Mouse (Mus musculus) spleen, adult 12 weeks (tissue): ENCODE results near the gene Tmem79.
A peak's percentile ranks its signal among the peaks of the same experiment; 100 is the strongest.
"Not testable (repeated sequence)": the region's sequence is repeated elsewhere in the genome, so short reads cannot be mapped to it uniquely, and the experiment has no call there.

Experiments
- DNase-seq: peaks from one replicate; pipeline ENCODE4 v3.0.0; 2022; ENCODE audit warnings: low spot score

Tmem79 gene

DNA sequence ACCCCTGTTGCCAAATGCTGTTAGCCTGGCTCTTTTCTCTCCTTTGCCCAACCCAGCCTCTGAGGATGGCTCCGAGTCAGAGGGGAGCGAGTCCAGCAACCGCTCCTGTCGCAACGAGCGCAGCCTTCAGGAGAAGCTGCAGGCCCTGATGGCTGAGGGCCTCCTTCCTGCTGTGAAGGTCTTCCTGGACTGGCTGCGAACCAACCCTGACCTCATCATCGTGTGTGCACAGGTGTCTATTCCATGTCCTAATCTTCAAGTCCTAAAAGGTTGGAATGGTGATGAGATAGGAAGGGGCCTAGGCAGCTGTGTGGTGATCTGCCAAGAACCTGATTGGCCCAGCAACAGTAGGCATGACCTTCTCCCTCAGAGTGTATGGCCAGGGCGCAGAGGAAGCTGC lies 17.0 kb upstream of the Tmem79 start:
- no peak for DNase-seq

DNA sequence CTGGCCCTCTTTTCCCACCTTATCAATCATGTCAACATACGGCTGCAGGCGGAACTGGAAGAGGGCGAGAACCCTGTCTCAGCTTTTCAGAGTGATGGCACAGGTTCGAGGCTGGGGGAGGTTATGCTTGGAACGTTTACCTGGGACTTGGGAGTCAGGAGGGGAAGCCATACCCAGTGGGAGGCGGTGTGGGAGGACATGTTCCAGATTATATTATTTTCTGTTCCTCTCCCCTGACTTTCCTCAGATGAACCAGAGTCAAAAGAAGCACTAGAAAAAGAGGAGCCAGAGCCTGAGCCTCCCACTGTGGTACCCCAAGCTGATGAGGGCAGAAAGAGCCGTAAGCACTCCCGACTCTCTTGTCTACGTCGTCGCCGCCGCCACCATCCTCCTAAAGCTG lies 14.8 kb upstream of the Tmem79 start:
- no peak for DNase-seq

DNA sequence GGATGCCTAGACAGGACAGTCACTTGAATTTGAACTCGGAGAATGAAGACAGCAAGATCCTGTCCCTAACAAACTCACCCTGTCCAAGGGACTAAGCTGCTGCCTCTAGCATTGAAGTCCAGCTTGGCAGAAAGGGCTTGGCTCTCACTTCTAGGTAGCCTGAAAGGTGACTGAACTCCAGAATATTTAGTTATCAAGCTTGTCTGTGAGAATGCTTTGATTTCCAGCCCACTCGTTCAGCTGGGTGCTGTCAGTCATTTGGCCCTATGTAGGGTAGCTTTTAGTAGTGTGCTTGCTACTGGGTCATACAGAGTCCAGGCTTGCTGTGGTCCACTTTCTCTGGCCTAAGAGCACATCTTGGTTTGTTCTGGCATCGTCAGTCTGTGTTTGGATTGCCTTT lies 3.1 kb upstream of the Tmem79 start:
- no peak for DNase-seq

DNA sequence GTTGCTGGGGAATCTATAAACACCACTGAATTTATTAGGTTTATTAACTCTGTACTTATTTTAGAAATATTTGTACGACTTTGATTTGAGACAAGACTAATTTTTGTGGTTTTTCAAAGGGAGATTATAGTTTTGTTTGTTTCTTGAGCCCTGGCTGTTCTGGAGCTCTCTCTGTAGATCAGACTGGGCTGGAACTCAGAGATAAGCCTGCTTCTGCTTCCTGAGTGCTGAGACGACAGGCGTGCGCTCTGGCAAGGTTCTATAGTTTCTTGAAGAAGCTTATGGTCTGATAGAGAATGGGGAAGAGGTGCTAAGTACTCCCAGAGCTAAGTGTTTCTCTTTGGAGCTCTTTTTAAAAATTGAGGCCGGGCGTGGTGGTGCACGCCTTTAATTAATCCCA lies 2.4 kb upstream of the Tmem79 start:
- DNase-seq = no peak

DNA sequence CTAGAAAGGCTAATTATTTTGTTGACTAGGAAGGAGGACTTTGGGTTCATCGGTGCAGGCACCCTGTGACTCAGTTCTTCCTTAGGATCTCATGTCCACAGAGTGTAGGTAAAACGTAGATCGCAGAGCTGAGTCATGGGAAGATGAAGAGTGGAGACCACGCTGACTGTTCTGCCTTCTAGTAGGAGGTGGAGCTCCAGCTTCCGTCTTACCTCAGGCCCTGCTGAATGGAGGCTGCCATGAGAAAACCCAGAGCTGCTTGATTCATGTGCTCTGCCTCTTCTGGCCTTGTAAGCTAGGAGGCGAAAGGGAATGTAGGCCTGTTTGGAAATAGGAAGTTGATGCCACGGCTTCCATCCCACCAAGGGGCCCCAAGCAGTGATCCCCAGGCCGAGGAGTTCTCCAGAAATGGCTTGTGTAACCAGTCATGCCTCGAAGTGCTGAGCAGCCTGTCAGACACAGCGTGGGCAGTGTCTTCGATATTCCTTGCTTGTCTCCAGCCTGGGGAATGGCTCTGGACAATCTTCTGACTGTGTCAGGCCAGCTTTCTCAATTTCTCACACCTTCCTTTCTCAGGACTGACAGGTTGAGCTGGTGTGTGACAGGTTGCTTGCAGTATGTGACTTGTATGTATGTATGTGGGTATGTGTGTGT lies 1.5 kb upstream of the Tmem79 start:
- DNase-seq = no peak

DNA sequence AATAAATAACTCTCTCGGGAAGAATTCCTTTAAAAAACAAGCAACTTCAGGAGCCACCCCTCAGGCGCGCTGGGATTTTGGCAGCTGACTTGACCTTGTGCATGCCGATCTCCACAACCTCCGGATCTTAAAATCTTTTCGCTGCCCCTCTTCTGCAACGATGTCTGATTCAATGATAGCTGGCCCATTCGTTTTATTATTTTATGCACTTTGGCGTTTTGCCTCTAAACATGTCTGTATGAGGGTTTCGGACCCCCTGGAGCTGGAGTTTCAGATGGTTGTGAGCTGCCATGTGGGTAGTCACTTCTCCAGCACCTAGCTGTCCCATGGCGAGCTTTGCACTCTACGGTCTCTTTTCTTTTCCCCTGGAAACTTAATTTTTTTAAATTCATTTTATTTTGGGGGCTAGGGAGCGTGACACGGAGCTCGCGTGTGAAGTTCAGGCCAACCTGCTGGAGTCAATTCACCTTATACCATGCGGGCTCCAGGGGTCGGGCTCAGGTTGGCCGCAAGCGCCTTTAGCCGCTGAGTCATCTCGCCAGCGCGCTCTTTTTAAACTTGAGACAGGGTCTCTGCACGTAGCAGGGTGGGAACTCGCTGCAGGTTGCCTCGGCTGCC lies 403 bp downstream of the Tmem79 start:
- no peak for DNase-seq

DNA sequence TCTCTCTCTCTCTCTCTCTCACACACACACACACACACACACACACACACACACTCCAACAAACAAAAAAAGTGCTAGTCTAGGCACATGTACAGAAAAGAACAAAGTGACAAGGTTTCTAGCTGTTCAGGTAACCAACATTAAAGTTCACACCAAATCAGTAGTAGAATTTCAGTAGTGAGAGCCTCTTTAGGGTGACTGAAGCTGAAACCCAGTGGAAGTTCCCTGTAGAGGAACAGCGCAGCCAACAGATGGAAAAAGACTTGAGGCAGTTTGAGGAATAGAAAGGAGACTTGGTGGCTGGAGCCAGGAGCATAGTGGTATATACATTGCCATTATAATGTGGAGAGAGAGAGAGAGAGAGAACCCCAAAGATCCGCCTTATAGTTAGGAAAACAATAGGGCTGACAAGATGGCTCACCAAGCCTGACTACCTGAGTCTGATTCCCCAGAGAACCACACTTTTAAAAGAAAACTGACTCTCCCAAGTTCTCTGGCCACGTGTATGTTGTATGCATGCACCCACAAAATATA lies 979 bp downstream of the Tmem79 start:
- no peak for DNase-seq

DNA sequence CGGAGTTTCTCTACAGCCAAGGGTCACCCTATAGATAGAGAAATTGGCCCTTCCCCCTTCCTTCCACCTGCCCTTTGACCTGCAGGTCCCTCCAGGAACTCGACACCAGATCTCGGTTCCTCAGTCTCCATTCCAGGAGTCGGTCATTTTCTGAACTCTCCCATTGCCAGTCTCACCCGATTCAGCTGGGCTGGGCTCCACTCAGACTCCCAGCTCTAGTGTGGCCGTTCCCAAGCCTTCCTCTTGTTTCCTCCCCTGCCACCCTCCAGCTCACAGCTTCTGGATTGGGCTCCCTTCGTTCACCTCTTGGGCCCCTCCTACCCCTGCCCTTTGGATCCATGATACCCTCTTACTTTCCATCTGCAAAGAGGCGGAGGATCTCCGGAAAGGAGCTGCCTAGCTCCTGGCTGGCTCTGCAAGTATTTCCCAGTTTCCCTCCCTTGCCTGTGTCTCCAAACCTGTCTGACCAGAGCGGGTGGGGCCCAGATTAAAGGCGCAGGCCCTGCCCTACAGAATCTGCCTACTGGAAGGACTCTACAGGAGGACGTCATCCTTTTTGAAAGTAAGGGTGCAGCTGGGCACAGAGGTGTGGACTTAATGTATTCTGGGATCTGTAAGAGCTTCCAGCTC lies 1.8 kb downstream of the Tmem79 start:
- DNase-seq = no peak

DNA sequence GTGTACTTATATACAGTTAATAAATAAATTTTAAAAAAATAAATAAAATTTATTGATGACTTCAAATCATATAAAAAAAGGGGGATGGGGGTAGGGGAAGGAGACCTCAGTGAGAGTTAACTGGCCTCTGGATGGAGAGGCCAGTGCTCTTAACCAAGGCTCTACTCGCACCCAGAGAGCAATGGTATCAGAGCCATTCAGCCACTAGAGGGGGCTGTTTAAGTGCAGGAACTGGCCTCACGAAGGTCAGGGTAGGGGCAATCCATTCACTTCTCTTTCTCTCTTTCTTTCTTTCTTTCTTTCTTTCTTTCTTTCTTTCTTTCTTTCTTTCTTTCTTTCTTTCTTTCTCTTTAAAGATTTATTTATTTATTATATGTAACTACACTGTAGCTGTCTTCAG lies 4.7 kb downstream of the Tmem79 start:
- peak; percentile 43 for DNase-seq

DNA sequence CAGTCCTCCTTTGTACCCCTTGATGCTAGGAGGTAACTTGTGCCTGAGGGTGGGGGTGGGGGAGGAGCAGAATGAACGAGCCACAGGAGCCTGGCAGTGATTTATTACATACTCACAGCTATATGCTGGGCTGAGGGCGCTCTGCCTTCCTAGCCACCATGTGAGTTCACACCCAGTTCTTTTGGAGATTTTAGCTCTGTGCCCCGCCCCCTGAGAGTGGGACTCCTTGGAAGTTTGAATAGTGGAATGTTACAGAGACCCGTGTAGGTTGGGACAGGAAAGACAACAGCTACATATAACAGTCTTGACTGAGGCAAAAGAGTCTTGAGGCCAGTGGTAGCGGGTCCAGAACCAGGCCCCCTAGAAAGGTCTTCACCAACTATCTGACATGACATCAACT lies 7.0 kb downstream of the Tmem79 start:
- no peak for DNase-seq

DNA sequence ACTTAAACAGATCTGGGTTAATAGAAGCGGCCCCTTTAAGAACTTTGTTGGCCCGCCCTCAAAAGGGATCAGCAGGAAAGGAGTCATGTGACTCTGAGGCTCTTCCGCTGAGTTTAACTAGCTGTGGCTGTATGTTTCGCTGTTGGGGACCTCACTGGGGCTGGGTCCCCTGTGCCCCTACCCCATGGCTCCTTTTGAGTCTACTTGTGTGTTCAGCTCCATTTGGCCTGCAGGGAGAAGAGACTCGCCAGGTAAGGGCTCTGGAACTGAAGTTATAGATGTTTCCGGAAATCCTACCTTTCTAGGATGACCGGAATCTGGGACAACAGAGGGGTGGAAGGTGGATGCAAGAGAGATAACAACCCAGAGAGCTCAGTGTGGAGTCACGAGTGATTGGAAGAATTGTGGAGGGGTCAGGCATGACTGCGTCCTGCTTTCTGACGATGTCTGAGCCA lies 11.0 kb downstream of the Tmem79 start, which contains the start of gene Glmp:
Gene Glmp (plus strand): TSS at position 73 of the 455 bp plus-strand sequence.
- DNase-seq = peak; percentile 25

DNA sequence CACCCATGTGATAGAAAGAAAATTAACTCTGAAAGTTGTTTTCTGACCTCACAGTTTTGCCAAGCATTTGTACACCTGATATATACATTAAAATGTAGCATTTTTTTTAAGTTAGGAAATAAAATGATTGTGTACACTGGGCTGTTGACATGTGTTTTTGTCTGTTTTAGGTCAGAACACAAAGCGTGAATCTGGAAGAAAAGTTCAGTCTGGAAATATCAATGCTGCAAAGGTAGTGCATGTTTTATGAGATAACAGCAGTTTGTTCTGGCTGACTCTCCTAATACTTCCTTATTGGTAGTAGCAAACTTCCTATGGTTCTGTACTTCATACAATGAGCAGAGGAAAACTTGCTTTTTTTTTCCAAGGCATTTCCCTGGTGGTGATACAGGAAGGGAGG lies 36.8 kb downstream of the Tmem79 start:
- DNase-seq = no peak

DNA sequence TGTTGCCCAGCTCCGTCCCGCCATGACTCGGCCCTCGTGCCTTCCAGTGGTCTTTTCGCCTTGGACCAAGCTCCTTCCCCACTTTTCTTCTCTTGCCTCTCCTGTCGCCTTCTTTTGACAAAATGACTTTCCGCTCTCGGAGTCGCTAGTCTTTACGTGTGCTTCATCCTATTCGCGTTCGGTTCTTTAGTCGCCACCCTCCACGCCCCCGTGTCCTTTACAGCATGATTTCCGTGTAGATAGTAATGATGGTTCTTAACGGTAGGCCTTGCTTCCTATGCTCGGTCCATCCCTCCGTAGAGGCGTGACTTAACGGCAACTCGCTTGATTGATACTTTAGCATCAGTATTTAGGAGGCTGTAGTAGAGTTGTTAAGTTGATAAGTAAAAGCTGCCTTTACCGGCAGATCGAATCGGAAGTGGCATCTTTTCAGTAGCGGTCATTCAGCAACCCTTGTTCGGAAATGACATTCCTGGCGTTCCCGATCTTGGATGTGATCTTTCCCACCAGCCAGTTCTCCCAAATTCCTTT lies 38.6 kb downstream of the Tmem79 start:
- no peak for DNase-seq

DNA sequence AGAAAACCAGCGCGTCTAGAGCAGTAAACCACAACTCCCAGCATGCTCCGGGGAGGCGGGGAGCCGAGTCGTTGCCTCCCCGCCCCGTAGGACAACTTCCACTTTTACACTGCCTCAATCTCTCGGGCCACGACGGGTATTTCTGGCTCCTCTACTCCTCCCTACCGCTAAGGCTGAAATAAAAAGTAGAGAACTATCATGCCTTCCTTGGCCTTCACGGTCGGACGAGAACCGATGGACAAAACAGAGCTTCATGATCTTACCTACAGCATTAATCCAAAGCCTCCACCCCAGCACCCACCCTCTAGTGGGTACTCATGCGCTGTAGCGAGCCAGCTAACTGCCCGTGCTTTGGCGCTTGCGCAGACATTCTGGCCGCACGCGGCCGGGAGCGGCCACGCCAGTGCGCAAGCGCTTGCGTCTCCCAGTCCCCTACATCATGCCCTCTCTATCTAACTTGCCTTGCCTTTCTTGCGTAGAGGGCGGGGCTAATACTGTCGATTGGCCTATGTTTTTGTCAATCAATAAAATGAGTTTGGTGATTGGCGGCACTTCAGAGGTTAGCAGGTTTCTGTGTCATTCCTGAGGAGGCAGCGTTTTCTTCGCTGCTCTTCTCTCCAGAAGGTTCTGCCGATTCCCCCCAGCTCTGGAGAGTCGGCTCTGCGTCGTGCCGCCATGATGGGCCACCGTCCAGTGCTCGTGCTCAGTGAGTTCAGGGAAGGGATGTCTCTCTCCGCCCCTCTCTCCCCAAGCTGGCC lies 39.2 kb downstream of the Tmem79 start, which contains the start of the genes Tsacc and Cct3:
Gene Tsacc (minus strand): TSS at position 439 of the 758 bp plus-strand sequence.
Gene Cct3 (plus strand): TSS at position 556 of the 758 bp plus-strand sequence.
- peak; percentile 90 for DNase-seq

DNA sequence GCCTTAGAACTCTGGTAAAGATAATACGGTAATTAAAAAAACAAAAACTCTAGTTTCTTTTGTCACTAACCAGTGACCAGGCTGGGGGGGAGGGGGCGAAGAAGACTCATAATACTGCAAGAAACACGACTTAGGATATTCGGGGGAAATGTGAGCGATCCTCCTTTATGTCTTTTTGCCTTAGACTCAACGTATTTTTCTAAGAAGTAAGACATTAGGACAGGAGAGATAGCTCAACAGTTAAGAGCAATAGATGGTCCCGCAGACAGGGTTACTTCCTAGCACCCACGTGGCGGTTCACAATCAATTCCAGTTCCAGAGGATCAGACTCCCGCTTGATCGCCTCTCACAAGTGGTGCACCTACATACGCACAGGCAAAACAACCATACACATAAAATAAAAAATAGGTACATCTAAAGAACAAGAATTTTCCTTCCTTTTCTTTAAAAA lies 39.8 kb downstream of the Tmem79 start:
- no peak for DNase-seq

DNA sequence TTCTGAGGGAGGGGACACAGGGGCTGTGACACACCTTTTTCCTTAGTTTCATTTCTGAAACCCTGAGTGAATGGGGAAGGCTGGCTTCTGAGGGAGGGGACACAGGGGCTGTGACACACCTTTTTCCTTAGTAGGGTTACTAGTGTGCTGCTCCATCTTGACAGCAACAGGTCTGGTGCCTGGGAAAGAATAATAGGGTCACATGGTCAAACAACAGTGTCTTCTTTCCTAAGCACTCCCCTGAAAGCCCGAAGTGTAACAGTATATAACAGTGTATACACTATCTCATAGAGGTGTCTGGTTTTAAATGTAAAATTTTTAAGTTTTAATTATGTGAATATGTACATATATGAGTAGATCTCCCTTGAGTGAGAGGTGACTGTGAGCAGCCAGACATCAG lies 40.7 kb downstream of the Tmem79 start:
- not testable (repeated sequence) for DNase-seq

DNA sequence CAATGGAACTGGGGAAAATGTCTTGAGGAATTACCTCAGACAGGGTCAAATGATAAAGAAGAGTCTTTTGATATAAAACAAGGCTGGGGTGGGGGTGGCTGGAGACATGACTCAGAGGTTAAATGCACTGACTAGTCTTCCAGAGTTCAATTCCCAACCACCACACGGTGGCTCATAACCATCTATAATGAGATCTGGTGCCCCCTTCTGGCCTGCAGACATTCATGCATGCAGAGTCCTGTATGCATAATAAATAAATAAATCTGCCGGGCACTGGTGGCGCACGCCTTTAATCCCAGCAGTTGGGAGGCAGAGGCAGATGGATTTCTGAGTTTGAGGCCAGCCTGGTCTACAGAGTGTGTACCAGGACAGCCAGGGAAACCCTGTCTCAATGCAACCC lies 44.0 kb downstream of the Tmem79 start:
- DNase-seq = no peak

DNA sequence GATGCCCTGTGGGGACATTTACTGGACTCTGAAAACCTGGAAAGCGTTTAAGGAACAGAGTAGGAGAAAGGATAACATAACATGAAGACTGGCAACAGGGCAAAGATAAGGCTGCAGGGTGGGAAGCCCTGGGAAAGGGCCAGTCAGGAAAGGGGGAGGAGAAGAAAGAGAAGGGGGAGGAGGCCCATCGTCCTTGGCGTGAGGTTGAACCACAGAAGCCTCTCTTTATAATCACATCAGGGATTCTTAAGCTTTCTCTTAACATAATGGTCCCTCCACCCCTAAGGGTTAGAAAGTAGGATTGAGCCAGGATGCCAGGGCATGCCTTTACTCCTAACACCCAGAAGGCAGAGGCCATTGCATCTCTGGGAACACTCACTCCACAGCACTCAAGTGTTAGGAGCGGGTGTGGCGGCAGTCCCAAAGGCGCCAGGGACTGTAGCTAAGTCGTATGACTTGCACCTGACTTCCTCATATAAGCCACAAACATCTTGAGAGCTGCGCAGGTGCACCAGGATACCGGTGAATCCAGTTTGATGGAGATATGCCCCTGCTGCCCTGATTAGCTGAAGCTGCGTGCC lies 47.7 kb downstream of the Tmem79 start:
- not testable (repeated sequence) for DNase-seq

DNA sequence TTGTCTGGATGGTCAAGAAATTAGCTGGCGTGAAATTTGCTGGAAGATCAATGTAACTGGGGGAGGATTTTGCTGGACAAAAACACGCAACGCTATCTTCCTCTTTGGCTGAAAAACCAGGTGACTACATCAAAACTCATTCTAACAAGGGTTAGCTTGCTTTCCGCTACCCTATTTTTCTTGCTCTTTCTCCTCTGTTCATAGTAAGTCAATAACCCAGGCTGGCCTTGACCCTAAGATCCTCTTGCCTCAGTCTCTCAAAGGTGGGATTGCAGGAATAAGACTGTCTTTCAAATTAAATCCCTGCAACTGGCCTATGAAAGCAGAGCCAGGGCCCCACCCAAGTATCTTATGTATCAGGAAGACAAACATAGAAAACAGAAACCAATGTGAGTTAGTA lies 48.8 kb downstream of the Tmem79 start, which contains the start of gene Gm38392:
Gene Gm38392 (minus strand): TSS at position 101 of the 400 bp plus-strand sequence.
- DNase-seq = no peak

DNA sequence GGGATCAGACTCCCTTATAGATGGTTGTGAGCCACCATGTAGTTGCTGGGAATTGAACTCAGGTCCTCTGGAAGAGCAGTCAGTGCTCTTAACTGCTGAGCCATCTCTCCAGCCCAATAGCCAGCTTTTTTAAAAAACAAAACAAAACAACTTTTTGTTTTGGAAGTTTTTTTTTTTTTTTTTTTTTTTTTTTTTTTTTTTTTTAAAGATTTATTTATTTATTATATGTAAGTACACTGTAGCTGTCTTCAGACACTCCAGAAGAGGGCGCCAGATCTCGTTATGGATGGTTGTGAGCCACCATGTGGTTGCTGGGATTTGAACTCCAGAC lies 50.4 kb downstream of the Tmem79 start:
- not testable (repeated sequence) for DNase-seq

DNA sequence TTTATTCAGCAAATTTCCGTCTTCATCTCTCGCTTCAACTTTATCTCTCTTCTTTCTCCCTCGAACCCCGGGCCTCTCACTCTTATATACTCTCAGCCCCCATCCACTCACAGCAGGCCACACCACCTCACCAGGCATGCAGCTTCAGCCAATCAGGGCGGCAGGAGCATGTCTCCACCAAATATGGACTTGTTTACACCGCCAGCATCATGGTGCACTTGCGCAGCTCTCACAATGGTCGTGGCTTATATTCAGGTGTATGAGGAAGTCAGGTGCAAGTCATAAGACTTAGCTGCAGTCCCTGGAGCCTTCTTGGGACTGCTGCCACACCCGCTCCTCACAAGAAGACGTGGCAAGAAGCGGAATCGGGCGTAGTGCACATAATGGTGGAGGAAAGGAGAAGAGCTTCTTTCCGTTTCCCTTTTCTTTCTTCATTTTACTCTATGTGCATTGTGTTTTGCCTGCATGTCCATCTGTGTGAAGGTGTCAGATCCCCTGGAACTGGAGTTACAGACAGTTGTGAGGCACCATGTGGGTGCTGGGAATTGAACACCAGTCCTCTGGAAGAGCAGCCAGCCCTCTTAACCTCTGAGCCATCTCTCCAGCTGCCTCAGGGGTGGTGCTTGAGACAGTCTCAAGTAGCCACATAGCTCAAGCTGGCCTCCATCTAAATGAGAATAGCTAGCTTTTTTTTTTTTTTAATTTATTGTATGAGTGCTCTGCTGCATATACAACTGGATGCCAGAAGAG lies 51.0 kb downstream of the Tmem79 start:
- DNase-seq = not testable (repeated sequence)
